In the genomic region with DNA sequence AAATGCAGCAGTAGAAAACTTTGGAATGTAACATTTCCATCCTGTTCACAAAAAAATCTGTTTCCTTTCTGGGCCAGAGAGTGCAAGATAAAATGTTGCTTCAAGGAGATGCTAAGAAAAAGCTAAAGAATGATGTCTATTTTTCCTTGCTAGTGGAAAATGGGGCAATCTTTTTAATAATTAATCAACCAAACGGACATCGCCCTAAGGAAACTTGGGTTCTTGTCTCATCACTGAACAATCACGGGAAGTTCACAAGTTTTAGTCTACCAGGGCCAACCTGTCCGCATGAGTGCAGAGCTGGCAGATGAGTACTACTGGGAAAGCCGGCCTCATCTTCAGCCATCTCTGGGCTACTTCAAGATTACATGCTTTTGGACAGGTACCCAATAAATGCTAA, we compare ENCODE assay signal across 19 mouse cellular contexts. TPM values are rescaled to one million over a fixed set of nuclear protein-coding genes. Genes with fewer than 3 reads are reported as not detected.
DNase-seq lines count a peak whose midpoint lies in the region; ATAC-seq and TF ChIP-seq lines count a peak whose summit lies in the region.
"Had no signal": no experiment of that assay in that cellular context is flagged by ENCODE, and none has a peak within 500 bp of the region (broad histone marks: within the 10 kb centered on the region; RNA-seq: fewer than 3 reads in every experiment).

No protein-coding gene starts in this region.

- no peaks in the 10 kb centered on the region for H3K36me3 ChIP-seq in kidney, embryonic 14.5 days (ENCODE audit: control insufficient read depth, insufficient read depth, low read length)
- no peaks in the 10 kb centered on the region for H3K36me3 ChIP-seq in liver, postnatal 0 days (replicated peaks; ENCODE audit: insufficient read depth, low read length)
- H3K36me3 ChIP-seq in liver, embryonic 11.5 days (ENCODE audit: control insufficient read depth, insufficient read depth, low read length): no peaks in the 10 kb centered on the region
- no peaks in the 10 kb centered on the region for H3K36me3 ChIP-seq in kidney, postnatal 0 days (ENCODE audit: insufficient read depth, low read length)
- H3K36me3 ChIP-seq in lung, postnatal 0 days (ENCODE audit: insufficient read depth, low read length): no peaks in the 10 kb centered on the region
- H3K36me3 ChIP-seq: embryonic facial prominence, embryonic 10.5 days; forebrain, embryonic 15.5 days; heart, embryonic 13.5 days had no signal

- no peaks in the 10 kb centered on the region for H3K9me3 ChIP-seq in kidney, embryonic 14.5 days (ENCODE audit: control insufficient read depth, low read length)
- no peaks in the 10 kb centered on the region for H3K9me3 ChIP-seq in liver, postnatal 0 days (ENCODE audit: low read length)
- H3K9me3 ChIP-seq in liver, embryonic 11.5 days (ENCODE audit: control insufficient read depth, low read length): no peaks in the 10 kb centered on the region
- H3K9me3 ChIP-seq in kidney, postnatal 0 days (replicated peaks; ENCODE audit: low read length): no peaks in the 10 kb centered on the region
- H3K9me3 ChIP-seq in lung, postnatal 0 days (ENCODE audit: low read length): no peaks in the 10 kb centered on the region
- H3K9me3 ChIP-seq: embryonic facial prominence, embryonic 10.5 days; forebrain, embryonic 15.5 days; heart, embryonic 13.5 days had no signal

- no peak overlapping the region for H3K4me2 ChIP-seq in kidney, embryonic 14.5 days (replicated peaks; ENCODE audit: low read depth, low read length)
- H3K4me2 ChIP-seq in liver, postnatal 0 days (ENCODE audit: low read depth, low read length): no peak overlapping the region
- H3K4me2 ChIP-seq in liver, embryonic 11.5 days: no peak overlapping the region
- no peak overlapping the region for H3K4me2 ChIP-seq in kidney, postnatal 0 days (ENCODE audit: low read length)
- no peak overlapping the region for H3K4me2 ChIP-seq in lung, postnatal 0 days (replicated peaks; ENCODE audit: low read depth, low read length)
- H3K4me2 ChIP-seq: forebrain, embryonic 15.5 days; heart, embryonic 13.5 days; hindbrain, embryonic 14.5 days had no signal

- 85% methylated on average over 5 of the region's 5 CpGs for WGBS in kidney, embryonic 14.5 days
- 72% methylated on average over 5 of the region's 5 CpGs for WGBS in liver, postnatal 0 days (ENCODE audit: insufficient replicate concordance)
- WGBS in liver, embryonic 11.5 days: 89% methylated on average over 5 of the region's 5 CpGs
- 59% methylated on average over 5 of the region's 5 CpGs for WGBS in kidney, postnatal 0 days
- 79% methylated on average over 5 of the region's 5 CpGs for WGBS in lung, postnatal 0 days

- no peaks in the 10 kb centered on the region for H3K27me3 ChIP-seq in kidney, embryonic 14.5 days (ENCODE audit: control insufficient read depth, insufficient read depth, low read length)
- H3K27me3 ChIP-seq in liver, postnatal 0 days (ENCODE audit: insufficient read depth, low read length): no peaks in the 10 kb centered on the region
- H3K27me3 ChIP-seq in liver, embryonic 11.5 days (replicated peaks; ENCODE audit: control insufficient read depth, insufficient read depth, low read length): no peaks in the 10 kb centered on the region
- H3K27me3 ChIP-seq in kidney, postnatal 0 days (ENCODE audit: insufficient read depth, low read length): no peaks in the 10 kb centered on the region
- no peaks in the 10 kb centered on the region for H3K27me3 ChIP-seq in lung, postnatal 0 days (replicated peaks; ENCODE audit: insufficient read depth, low read length)
- H3K27me3 ChIP-seq: forebrain, embryonic 15.5 days; heart, embryonic 13.5 days had no signal

- TF ChIP-seq EP300 in liver, postnatal 0 days (IDR thresholded peaks at IDR 0.05; ENCODE audit: low read depth): 0 out of 2 replicates have a peak, but pooled peaks have one; percentile 33
- no peak for TF ChIP-seq EP300 in lung, postnatal 0 days (IDR thresholded peaks at IDR 0.05)

- no peak overlapping the region for H3K9ac ChIP-seq in kidney, embryonic 14.5 days (ENCODE audit: low read depth, low read length)
- H3K9ac ChIP-seq in liver, postnatal 0 days (replicated peaks): no peak overlapping the region
- no peak overlapping the region for H3K9ac ChIP-seq in liver, embryonic 11.5 days (ENCODE audit: low read depth, low read length)
- H3K9ac ChIP-seq in kidney, postnatal 0 days (ENCODE audit: low read depth, low read length): no peak overlapping the region
- no peak overlapping the region for H3K9ac ChIP-seq in lung, postnatal 0 days (replicated peaks; ENCODE audit: low read depth)
- H3K9ac ChIP-seq: forebrain, embryonic 15.5 days; heart, embryonic 13.5 days; hindbrain, embryonic 14.5 days had no signal

- TF ChIP-seq CTCF in liver, postnatal 0 days (IDR thresholded peaks at IDR 0.05; ENCODE audit: low read depth): no peak
- no peak for TF ChIP-seq CTCF in kidney, postnatal 0 days (IDR thresholded peaks at IDR 0.05; ENCODE audit: low read depth)
- no peak for TF ChIP-seq CTCF in lung, postnatal 0 days (IDR thresholded peaks at IDR 0.05)

- ATAC-seq in kidney, embryonic 14.5 days (ENCODE audit: low FRiP score, low TSS enrichment): no peak
- no peak for ATAC-seq in liver, postnatal 0 days
- ATAC-seq in liver, embryonic 11.5 days (replicated peaks; ENCODE audit: low FRiP score): no peak
- no peak for ATAC-seq in kidney, postnatal 0 days (replicated peaks; ENCODE audit: low FRiP score, low read depth)
- no peak for ATAC-seq in lung, postnatal 0 days
- ATAC-seq: forebrain, embryonic 15.5 days had no signal

- no peak overlapping the region for H3K27ac ChIP-seq in kidney, embryonic 14.5 days (ENCODE audit: low read depth, low read length)
- H3K27ac ChIP-seq in liver, postnatal 0 days (ENCODE audit: low read depth): no peak overlapping the region
- no peak overlapping the region for H3K27ac ChIP-seq in liver, embryonic 11.5 days (ENCODE audit: low read depth, low read length)
- H3K27ac ChIP-seq in kidney, postnatal 0 days: peak overlapping the region; percentile 82
- no peak overlapping the region for H3K27ac ChIP-seq in lung, postnatal 0 days (ENCODE audit: low read length)
- H3K27ac ChIP-seq: embryonic facial prominence, embryonic 10.5 days; forebrain, embryonic 15.5 days; hindbrain, embryonic 14.5 days had no signal

- no peak overlapping the region for H3K4me3 ChIP-seq in kidney, embryonic 14.5 days (ENCODE audit: low read length)
- no peak overlapping the region for H3K4me3 ChIP-seq in liver, postnatal 0 days (ENCODE audit: low read depth, low read length)
- H3K4me3 ChIP-seq in liver, embryonic 11.5 days (ENCODE audit: low read depth, low read length): no peak overlapping the region
- H3K4me3 ChIP-seq in kidney, postnatal 0 days (replicated peaks; ENCODE audit: low read depth, low read length): no peak overlapping the region
- H3K4me3 ChIP-seq in lung, postnatal 0 days (ENCODE audit: low read depth, low read length): no peak overlapping the region
- H3K4me3 ChIP-seq: embryonic facial prominence, embryonic 10.5 days; forebrain, embryonic 15.5 days; heart, embryonic 13.5 days had no signal

- H3K4me1 ChIP-seq in kidney, embryonic 14.5 days (ENCODE audit: control insufficient read depth, insufficient read depth, low read length): no peaks in the 10 kb centered on the region
- H3K4me1 ChIP-seq in liver, postnatal 0 days (ENCODE audit: insufficient read depth): no peaks in the 10 kb centered on the region
- no peaks in the 10 kb centered on the region for H3K4me1 ChIP-seq in liver, embryonic 11.5 days (replicated peaks; ENCODE audit: control insufficient read depth, insufficient read depth, low read length)
- H3K4me1 ChIP-seq in kidney, postnatal 0 days (replicated peaks; ENCODE audit: insufficient read depth, low read length): no peaks in the 10 kb centered on the region
- no peaks in the 10 kb centered on the region for H3K4me1 ChIP-seq in lung, postnatal 0 days (ENCODE audit: insufficient read depth, low read depth, low read length)
- H3K4me1 ChIP-seq: embryonic facial prominence, embryonic 10.5 days; forebrain, embryonic 15.5 days; heart, embryonic 13.5 days had no signal

- peak; percentile 45 for DNase-seq in kidney, adult 11 months
- no peak for DNase-seq in liver, postnatal 0 days
- DNase-seq in liver, embryonic 11.5 days (ENCODE audit: low spot score): no peak
- peak; percentile 65 for DNase-seq in kidney, postnatal 0 days (ENCODE audit: low spot score)
- DNase-seq in kidney, postnatal 36 days: peak; percentile 61 to 84
- no peak for DNase-seq in lung, postnatal 0 days (ENCODE audit: low spot score)
- no peak for DNase-seq in adipocyte (ENCODE audit: low spot score)
- DNase-seq: adrenal gland, adult 8-10 months; adrenal gland, postnatal 36 days; cerebellum, adult 2 months; cerebellum, postnatal 10 days; gastrocnemius, postnatal 36 days; heart, adult 18-20 months; heart, postnatal 10 days had no signal

RNA-seq across cellular contexts. Expression of a gene that starts 34.7 kb away (rescaled TPM):
- polyA plus RNA-seq in kidney, embryonic 14.5 days (2014; fragmentation: Nextera tagmentation; extraction: Ambion mirVana): 407 and 546 TPM in 2 replicates
- 75.4 and 82.0 TPM in 2 replicates for polyA plus RNA-seq in liver, postnatal 0 days (2015; fragmentation: Nextera tagmentation; extraction: Ambion mirVana)
- 137 and 144 TPM in 2 replicates for polyA plus RNA-seq in liver, embryonic 11.5 days (2014; fragmentation: Nextera tagmentation; extraction: Ambion mirVana)
- polyA plus RNA-seq in kidney, postnatal 0 days (2015; fragmentation: Nextera tagmentation; extraction: Ambion mirVana): 534 and 566 TPM in 2 replicates
- 395 and 447 TPM in 2 replicates for polyA plus RNA-seq in lung, postnatal 0 days (2015; fragmentation: Nextera tagmentation; extraction: Ambion mirVana)

Comparison
In these comparisons a context has a peak if more than half of its experiments do, and no peak if none do; other contexts are left out.
1. DNase-seq: peak in kidney, adult 11 months (single experiment), kidney, postnatal 0 days (single experiment) and kidney, postnatal 36 days (2 of 2); none in liver, postnatal 0 days (single experiment), liver, embryonic 11.5 days (single experiment), lung, postnatal 0 days (single experiment) and adipocyte (single experiment).